Mouse (Mus musculus): ENCODE data around the gene Slc30a2. TPM values are rescaled to one million over a fixed set of nuclear protein-coding genes. Genes with fewer than 3 reads are reported as not detected.
A peak's percentile ranks its signal among the peaks of the same experiment; 100 is the strongest.
"Not testable (repeated sequence)": the region's sequence is repeated elsewhere in the genome, so short reads cannot be mapped to it uniquely, and the experiment has no call there.

Gene Slc30a2
- polyA plus RNA-seq, 1 experiment from 2014 or later: 0.14 TPM

DNA sequence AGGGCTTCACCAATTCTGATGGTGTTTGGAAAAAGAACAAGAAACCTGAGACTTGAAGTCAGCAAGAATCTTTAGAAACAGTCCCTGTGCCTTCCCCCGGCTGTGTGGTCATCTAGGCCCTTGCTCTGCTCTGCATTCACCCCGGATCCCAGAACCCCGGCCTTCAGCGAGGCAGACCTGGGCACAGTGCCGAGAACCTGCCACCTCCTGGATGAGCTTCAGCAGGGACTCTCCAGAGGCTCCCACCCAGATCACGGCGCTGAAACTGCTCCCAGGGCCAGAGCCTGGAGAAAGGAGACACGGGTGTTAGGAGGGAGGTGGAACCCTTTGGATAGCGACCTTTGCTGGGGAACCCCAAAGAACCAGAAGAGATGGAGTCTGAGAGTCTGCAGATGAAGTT is 19.1 kb downstream of the Slc30a2 start:
- Histone ChIP-seq H3K27ac (replicated peaks) (no peak overlapping the region), H3K4me1 (peaks cover 10% of the 10 kb centered on the region)
- WGBS: 77% methylated on average over 9 of the region's 9 CpGs

GRCm38 (mm10) chr4:134362586-134362985 is 19.6 kb downstream of the Slc30a2 start:
- no peak overlapping the region for H3K4me3 ChIP-seq (replicated peaks)
- ATAC-seq (ENCODE audit: low FRiP score): no peak
- H3K4me1 ChIP-seq: peaks cover 6% of the 10 kb centered on the region; the same call in 1 of the 2 replicates
- no peak overlapping the region for H3K4me2 ChIP-seq
- H3K9ac ChIP-seq (replicated peaks): no peak overlapping the region
- H3K36me3 ChIP-seq: no peaks in the 10 kb centered on the region
- H3K27ac ChIP-seq (replicated peaks): no peak overlapping the region
- WGBS: 21% methylated on average over 9 of the region's 9 CpGs
- no peaks in the 10 kb centered on the region for H3K9me3 ChIP-seq (replicated peaks)
- peaks cover 8% of the 10 kb centered on the region for H3K27me3 ChIP-seq (replicated peaks)

More for the DNA sequence above, 19.1 kb downstream of the Slc30a2 start:
- Histone ChIP-seq H3K4me2 (no peak overlapping the region), H3K9ac (replicated peaks) (no peak overlapping the region), H3K36me3 (no peaks in the 10 kb centered on the region), H3K9me3 (replicated peaks) (no peaks in the 10 kb centered on the region), H3K27me3 (replicated peaks) (peaks cover 9% of the 10 kb centered on the region; the same call in 1 of the 2 replicates), H3K4me3 (replicated peaks) (no peak overlapping the region)
- no peak for ATAC-seq (ENCODE audit: low FRiP score)

GRCm38 (mm10) chr4:134365280-134365679 is 22.3 kb downstream of the Slc30a2 start:
- ATAC-seq (ENCODE audit: low FRiP score): no peak
- Histone ChIP-seq H3K4me2 (no peak overlapping the region), H3K4me1 (0 out of 2 replicates have a peak, but pooled peaks cover 4% of the 10 kb centered on the region), H3K9me3 (replicated peaks) (no peaks in the 10 kb centered on the region), H3K36me3 (no peaks in the 10 kb centered on the region), H3K27me3 (replicated peaks) (peaks cover 31% of the 10 kb centered on the region), H3K27ac (replicated peaks) (no peak overlapping the region), H3K9ac (replicated peaks) (no peak overlapping the region), H3K4me3 (replicated peaks) (no peak overlapping the region)
- 48% methylated on average over 5 of the region's 5 CpGs for WGBS

GRCm38 (mm10) chr4:134370649-134371221 is 27.8 kb downstream of the Slc30a2 start:
- peaks cover 23% of the 10 kb centered on the region for H3K4me1 ChIP-seq
- 2% methylated on average over 18 of the region's 18 CpGs for WGBS
- no peak for ATAC-seq (ENCODE audit: low FRiP score)
- H3K9me3 ChIP-seq (replicated peaks): no peaks in the 10 kb centered on the region
- peak overlapping the region; percentile 60 for H3K4me3 ChIP-seq (replicated peaks)
- 0 out of 2 replicates have a peak overlapping the region, but pooled peaks have one; percentile 36 for H3K9ac ChIP-seq (replicated peaks)
- H3K4me2 ChIP-seq: peak overlapping the region; percentile 99
- no peak overlapping the region for H3K27ac ChIP-seq (replicated peaks)
- peaks cover 47% of the 10 kb centered on the region for H3K27me3 ChIP-seq (replicated peaks)
- H3K36me3 ChIP-seq: no peaks in the 10 kb centered on the region

GRCm38 (mm10) chr4:134371316-134371855 is 28.4 kb downstream of the Slc30a2 start:
- H3K9me3 ChIP-seq (replicated peaks): no peaks in the 10 kb centered on the region
- WGBS: under 1% methylated on average over 17 of the region's 17 CpGs
- H3K9ac ChIP-seq (replicated peaks): 0 out of 2 replicates have a peak overlapping the region, but pooled peaks have one; percentile 36
- H3K4me3 ChIP-seq (replicated peaks): peak overlapping the region; percentile 60
- peaks cover 47% of the 10 kb centered on the region for H3K27me3 ChIP-seq (replicated peaks)
- H3K4me2 ChIP-seq: peak overlapping the region; percentile 99
- no peak for ATAC-seq (ENCODE audit: low FRiP score)
- no peaks in the 10 kb centered on the region for H3K36me3 ChIP-seq
- peaks cover 23% of the 10 kb centered on the region for H3K4me1 ChIP-seq
- no peak overlapping the region for H3K27ac ChIP-seq (replicated peaks)

DNA sequence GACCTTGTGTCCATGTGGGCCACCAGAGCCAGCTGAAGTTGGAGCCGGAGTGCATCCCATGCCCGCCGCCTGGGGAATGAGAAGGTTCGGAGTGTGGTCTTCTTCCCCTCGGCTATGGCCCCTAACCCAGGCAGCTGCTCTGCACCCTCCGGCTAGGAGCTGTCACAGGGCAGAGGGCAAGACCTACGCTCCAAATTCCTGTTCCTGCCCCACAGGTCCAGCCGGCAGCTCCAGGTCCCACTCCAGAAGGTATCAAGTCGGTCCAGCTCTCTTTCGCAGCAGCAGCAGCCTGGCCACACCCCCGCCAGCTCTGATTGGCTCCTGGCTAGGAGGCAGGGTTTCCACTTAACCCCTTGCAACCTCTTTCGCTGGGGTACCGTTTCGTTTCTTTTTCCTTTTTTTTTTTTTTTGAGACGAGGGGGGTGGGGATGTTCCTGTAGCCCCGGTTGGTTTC is 29.3 kb downstream of the Slc30a2 start:
- ATAC-seq (ENCODE audit: low FRiP score): peak; percentile 87
- WGBS: under 1% methylated on average over 16 of the region's 16 CpGs
- Histone ChIP-seq H3K4me1 (peaks cover 23% of the 10 kb centered on the region), H3K4me2 (peak overlapping the region; percentile 99), H3K4me3 (replicated peaks) (peak overlapping the region; percentile 60), H3K27me3 (replicated peaks) (peaks cover 46% of the 10 kb centered on the region), H3K9me3 (replicated peaks) (no peaks in the 10 kb centered on the region), H3K36me3 (no peaks in the 10 kb centered on the region), H3K27ac (replicated peaks) (no peak overlapping the region), H3K9ac (replicated peaks) (peak overlapping the region; percentile 64)

- Histone ChIP-seq H3K27me3 (replicated peaks) (peaks cover 37% of the 10 kb centered on the region), H3K36me3 (no peaks in the 10 kb centered on the region), H3K4me3 (replicated peaks) (no peak overlapping the region), H3K9me3 (replicated peaks) (no peaks in the 10 kb centered on the region), H3K4me1 (peaks cover 23% of the 10 kb centered on the region), H3K4me2 (peak overlapping the region; percentile 99; the same call in 1 of the 2 replicates), H3K27ac (replicated peaks) (no peak overlapping the region), H3K9ac (replicated peaks) (no peak overlapping the region)
- no peak for ATAC-seq (ENCODE audit: low FRiP score)
- WGBS: 87% methylated on average over 8 of the region's 8 CpGs
Measured at GRCm38 (mm10) chr4:134373295-134373694, 30.3 kb downstream of the Slc30a2 start.

DNA sequence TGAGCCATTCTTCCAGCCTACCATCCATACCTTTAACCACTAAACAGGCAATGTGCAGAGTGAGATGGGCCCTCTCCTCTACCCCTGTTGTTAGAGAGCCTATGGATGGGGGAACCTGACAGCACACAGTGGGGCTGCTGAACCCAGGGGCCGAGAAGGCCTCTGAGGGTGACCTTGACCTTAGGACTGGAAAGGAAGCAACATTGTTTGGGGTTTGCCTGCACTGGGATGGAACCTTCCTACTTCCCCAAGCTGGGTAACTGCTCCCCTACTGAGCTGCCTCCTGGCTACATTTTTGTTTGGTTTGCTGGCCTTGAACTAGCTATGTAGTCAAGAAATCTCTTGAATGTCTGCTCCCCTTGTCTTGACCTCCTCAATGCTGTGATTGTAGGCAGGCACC is 31.3 kb downstream of the Slc30a2 start:
- no peak for ATAC-seq (ENCODE audit: low FRiP score)

DNA sequence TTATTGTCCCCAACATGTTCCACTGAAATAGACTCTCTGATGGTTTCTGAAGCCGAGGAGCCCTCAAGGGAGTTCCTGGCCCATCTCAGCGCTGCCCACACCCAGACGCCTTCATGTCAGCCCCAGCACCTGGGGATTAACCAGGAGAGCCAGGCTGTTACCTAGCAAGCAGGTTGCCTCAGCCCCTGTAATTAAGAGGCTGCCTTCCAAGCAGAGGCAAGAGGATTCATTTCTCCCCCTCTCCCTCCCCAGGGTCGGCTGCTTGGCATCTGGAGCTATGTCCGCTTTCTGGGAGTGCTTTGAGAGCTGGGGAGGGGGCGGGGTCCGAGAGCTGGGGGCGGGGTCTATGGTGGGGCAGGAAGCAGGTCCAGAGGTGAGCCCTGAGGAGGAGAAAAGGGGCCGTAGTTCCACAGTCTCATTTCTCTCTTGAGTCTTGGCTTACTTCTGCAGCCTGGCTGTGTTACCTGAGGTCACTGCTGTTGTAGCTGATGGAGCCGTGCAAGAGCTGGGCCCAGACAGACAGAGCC is 35.2 kb downstream of the Slc30a2 start:
- WGBS: 43% methylated on average over 8 of the region's 10 CpGs
- no peak overlapping the region for H3K27ac ChIP-seq (replicated peaks)
- H3K4me2 ChIP-seq: no peak overlapping the region
- H3K4me3 ChIP-seq (replicated peaks): no peak overlapping the region
- no peaks in the 10 kb centered on the region for H3K9me3 ChIP-seq (replicated peaks)
- H3K27me3 ChIP-seq (replicated peaks): no peaks in the 10 kb centered on the region
- H3K4me1 ChIP-seq: no peaks in the 10 kb centered on the region
- H3K36me3 ChIP-seq: no peaks in the 10 kb centered on the region
- H3K9ac ChIP-seq (replicated peaks): no peak overlapping the region
- no peak for ATAC-seq (ENCODE audit: low FRiP score)

More for the DNA sequence above, 31.3 kb downstream of the Slc30a2 start:
- Histone ChIP-seq H3K4me1 (peaks cover 23% of the 10 kb centered on the region), H3K4me2 (no peak overlapping the region), H3K27ac (replicated peaks) (no peak overlapping the region), H3K27me3 (replicated peaks) (peaks cover 29% of the 10 kb centered on the region), H3K9ac (replicated peaks) (no peak overlapping the region), H3K4me3 (replicated peaks) (no peak overlapping the region), H3K36me3 (no peaks in the 10 kb centered on the region), H3K9me3 (replicated peaks) (no peaks in the 10 kb centered on the region)
- 70% methylated on average over 1 of the region's 1 CpGs for WGBS

DNA sequence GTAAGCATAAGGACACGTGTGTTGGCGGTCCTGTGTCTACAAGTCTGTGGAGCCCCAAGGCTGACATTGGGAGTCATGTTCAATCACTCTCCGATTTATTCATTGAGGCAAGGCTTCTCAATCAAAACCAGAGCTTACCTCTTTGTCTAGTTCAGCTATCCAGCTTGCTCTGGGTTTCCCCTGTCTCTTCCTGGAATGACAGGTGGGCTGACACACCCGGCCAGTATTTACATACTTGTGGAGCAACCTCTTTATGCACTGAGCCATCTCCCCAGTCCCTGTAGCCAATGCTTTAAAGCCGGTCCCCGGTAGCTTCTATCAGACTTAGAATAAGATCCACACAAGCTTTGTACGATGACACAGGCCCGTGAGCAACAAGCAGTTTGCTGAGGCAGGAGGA is 36.5 kb downstream of the Slc30a2 start:
- no peaks in the 10 kb centered on the region for H3K9me3 ChIP-seq (replicated peaks)
- no peaks in the 10 kb centered on the region for H3K27me3 ChIP-seq (replicated peaks)
- WGBS: 88% methylated on average over 8 of the region's 8 CpGs
- no peak overlapping the region for H3K4me2 ChIP-seq
- H3K27ac ChIP-seq (replicated peaks): no peak overlapping the region
- H3K4me3 ChIP-seq (replicated peaks): no peak overlapping the region
- no peaks in the 10 kb centered on the region for H3K4me1 ChIP-seq
- ATAC-seq (ENCODE audit: low FRiP score): no peak
- H3K36me3 ChIP-seq: no peaks in the 10 kb centered on the region
- H3K9ac ChIP-seq (replicated peaks): no peak overlapping the region

- not testable (repeated sequence) for H3K27me3 ChIP-seq (replicated peaks); H3K4me1 ChIP-seq; H3K27ac ChIP-seq (replicated peaks); H3K4me2 ChIP-seq; H3K36me3 ChIP-seq; H3K4me3 ChIP-seq (replicated peaks); ATAC-seq (ENCODE audit: low FRiP score); H3K9ac ChIP-seq (replicated peaks); H3K9me3 ChIP-seq (replicated peaks)
- 93% methylated on average over 2 of the region's 6 CpGs for WGBS
Measured at GRCm38 (mm10) chr4:134383750-134384149, 40.8 kb downstream of the Slc30a2 start, which contains the start of gene Extl1. Gene Extl1 (minus strand): TSS chr4:134383850.

GRCm38 (mm10) chr4:134387268-134387667 is 44.3 kb downstream of the Slc30a2 start:
- H3K4me2 ChIP-seq: no peak overlapping the region
- no peaks in the 10 kb centered on the region for H3K4me1 ChIP-seq
- 73% methylated on average over 6 of the region's 6 CpGs for WGBS
- H3K27me3 ChIP-seq (replicated peaks): no peaks in the 10 kb centered on the region
- no peak overlapping the region for H3K27ac ChIP-seq (replicated peaks)
- no peak overlapping the region for H3K4me3 ChIP-seq (replicated peaks)
- ATAC-seq (ENCODE audit: low FRiP score): no peak
- H3K9ac ChIP-seq (replicated peaks): no peak overlapping the region
- no peaks in the 10 kb centered on the region for H3K9me3 ChIP-seq (replicated peaks)
- H3K36me3 ChIP-seq: no peaks in the 10 kb centered on the region

Data from neural tube, embryonic 15.5 days (tissue).